Mouse (Mus musculus): ENCODE measurements at regions not wholly inside any gene's neighbourhood (a gene's known extent, or its start where the extent isn't known, plus 50 kb on each side); places are given as distances from the start of the nearest gene placed in this dataset.

- Histone ChIP-seq H3K4me2 (ENCODE audit: low read depth, low read length) (no peak overlapping the region), H3K27me3 (ENCODE audit: control insufficient read depth, insufficient read depth, low read length) (no peaks in the 10 kb centered on the region), H3K27ac (ENCODE audit: low read depth, low read length) (no peak overlapping the region), H3K36me3 (ENCODE audit: control insufficient read depth, insufficient read depth, low read length) (no peaks in the 10 kb centered on the region), H3K9me3 (ENCODE audit: control insufficient read depth, low read length) (no peaks in the 10 kb centered on the region), H3K4me1 (ENCODE audit: control insufficient read depth, insufficient read depth, low read length) (0 out of 2 replicates have a peak, but pooled peaks cover 7% of the 10 kb centered on the region), H3K4me3 (ENCODE audit: low read depth, low read length) (no peak overlapping the region), H3K9ac (replicated peaks; ENCODE audit: low read depth, low read length) (no peak overlapping the region)
- 86% methylated on average over 15 of the region's 15 CpGs for WGBS
- ATAC-seq (ENCODE audit: low read depth), result no peak
These were observed 194.7 kb downstream of the Ackr3 start for GRCm38 (mm10) chr1:90398396-90398975.

- peak; percentile 83; the same call in 1 of the 2 replicates for ATAC-seq (ENCODE audit: low read depth)
- no peak overlapping the region for H3K27ac ChIP-seq (ENCODE audit: low read depth, low read length)
- WGBS, result 53% methylated on average over 6 of the region's 6 CpGs
These were observed 199.3 kb downstream of the Ackr3 start for GRCm38 (mm10) chr1:90403057-90403456.

GRCm38 (mm10) chr1:90404717-90405487 lies 197.9 kb upstream of the Cops8 start:
- H3K9me3 ChIP-seq (ENCODE audit: control insufficient read depth, low read length), result no peaks in the 10 kb centered on the region
- H3K4me3 ChIP-seq (ENCODE audit: low read depth, low read length), result no peak overlapping the region
- no peak overlapping the region for H3K27ac ChIP-seq (ENCODE audit: low read depth, low read length)
- no peaks in the 10 kb centered on the region for H3K36me3 ChIP-seq (ENCODE audit: control insufficient read depth, insufficient read depth, low read length)
- 35% methylated on average over 6 of the region's 6 CpGs for WGBS
- ATAC-seq (ENCODE audit: low read depth), result no peak
- no peak overlapping the region for H3K4me2 ChIP-seq (ENCODE audit: low read depth, low read length)
- H3K9ac ChIP-seq (replicated peaks; ENCODE audit: low read depth, low read length), result no peak overlapping the region
- H3K27me3 ChIP-seq (ENCODE audit: control insufficient read depth, insufficient read depth, low read length), result no peaks in the 10 kb centered on the region
- no peaks in the 10 kb centered on the region for H3K4me1 ChIP-seq (ENCODE audit: control insufficient read depth, insufficient read depth, low read length)

More at GRCm38 (mm10) chr1:90403057-90403456, 199.3 kb downstream of the Ackr3 start:
- Histone ChIP-seq H3K4me1 (ENCODE audit: control insufficient read depth, insufficient read depth, low read length) (no peaks in the 10 kb centered on the region), H3K9ac (replicated peaks; ENCODE audit: low read depth, low read length) (no peak overlapping the region), H3K4me3 (ENCODE audit: low read depth, low read length) (no peak overlapping the region), H3K9me3 (ENCODE audit: control insufficient read depth, low read length) (no peaks in the 10 kb centered on the region), H3K36me3 (ENCODE audit: control insufficient read depth, insufficient read depth, low read length) (no peaks in the 10 kb centered on the region), H3K27me3 (ENCODE audit: control insufficient read depth, insufficient read depth, low read length) (no peaks in the 10 kb centered on the region), H3K4me2 (ENCODE audit: low read depth, low read length) (no peak overlapping the region)

- no peak overlapping the region for H3K4me2 ChIP-seq (ENCODE audit: low read depth, low read length)
These were observed 196.1 kb upstream of the Cops8 start for GRCm38 (mm10) chr1:90406663-90407062.

GRCm38 (mm10) chr1:90408504-90409215 lies 194.1 kb upstream of the Cops8 start:
- 82% methylated on average over 16 of the region's 16 CpGs for WGBS
- no peaks in the 10 kb centered on the region for H3K9me3 ChIP-seq (ENCODE audit: control insufficient read depth, low read length)

More at GRCm38 (mm10) chr1:90406663-90407062, 196.1 kb upstream of the Cops8 start:
- no peak for ATAC-seq (ENCODE audit: low read depth)
- Histone ChIP-seq H3K27me3 (ENCODE audit: control insufficient read depth, insufficient read depth, low read length) (no peaks in the 10 kb centered on the region), H3K27ac (ENCODE audit: low read depth, low read length) (no peak overlapping the region), H3K4me3 (ENCODE audit: low read depth, low read length) (no peak overlapping the region), H3K4me1 (ENCODE audit: control insufficient read depth, insufficient read depth, low read length) (no peaks in the 10 kb centered on the region), H3K9ac (replicated peaks; ENCODE audit: low read depth, low read length) (no peak overlapping the region), H3K9me3 (ENCODE audit: control insufficient read depth, low read length) (no peaks in the 10 kb centered on the region), H3K36me3 (ENCODE audit: control insufficient read depth, insufficient read depth, low read length) (no peaks in the 10 kb centered on the region)
- 90% methylated on average over 6 of the region's 6 CpGs for WGBS

GRCm38 (mm10) chr1:90409236-90409635 lies 193.5 kb upstream of the Cops8 start:
- Histone ChIP-seq H3K4me3 (ENCODE audit: low read depth, low read length) (no peak overlapping the region), H3K4me1 (ENCODE audit: control insufficient read depth, insufficient read depth, low read length) (no peaks in the 10 kb centered on the region)

More at GRCm38 (mm10) chr1:90408504-90409215, 194.1 kb upstream of the Cops8 start:
- Histone ChIP-seq H3K4me1 (ENCODE audit: control insufficient read depth, insufficient read depth, low read length) (no peaks in the 10 kb centered on the region), H3K4me3 (ENCODE audit: low read depth, low read length) (no peak overlapping the region), H3K4me2 (ENCODE audit: low read depth, low read length) (no peak overlapping the region), H3K36me3 (ENCODE audit: control insufficient read depth, insufficient read depth, low read length) (no peaks in the 10 kb centered on the region), H3K27me3 (ENCODE audit: control insufficient read depth, insufficient read depth, low read length) (no peaks in the 10 kb centered on the region), H3K9ac (replicated peaks; ENCODE audit: low read depth, low read length) (no peak overlapping the region), H3K27ac (ENCODE audit: low read depth, low read length) (no peak overlapping the region)
- no peak for ATAC-seq (ENCODE audit: low read depth)

GRCm38 (mm10) chr1:90412511-90413045 lies 190.2 kb upstream of the Cops8 start:
- no peaks in the 10 kb centered on the region for H3K27me3 ChIP-seq (ENCODE audit: control insufficient read depth, insufficient read depth, low read length)
- ATAC-seq (ENCODE audit: low read depth), result no peak
- H3K36me3 ChIP-seq (ENCODE audit: control insufficient read depth, insufficient read depth, low read length), result no peaks in the 10 kb centered on the region
- WGBS, result 62% methylated on average over 9 of the region's 9 CpGs
- H3K4me1 ChIP-seq (ENCODE audit: control insufficient read depth, insufficient read depth, low read length), result no peaks in the 10 kb centered on the region
- no peak overlapping the region for H3K4me2 ChIP-seq (ENCODE audit: low read depth, low read length)
- no peak overlapping the region for H3K9ac ChIP-seq (replicated peaks; ENCODE audit: low read depth, low read length)
- no peak overlapping the region for H3K27ac ChIP-seq (ENCODE audit: low read depth, low read length)
- no peak overlapping the region for H3K4me3 ChIP-seq (ENCODE audit: low read depth, low read length)
- no peaks in the 10 kb centered on the region for H3K9me3 ChIP-seq (ENCODE audit: control insufficient read depth, low read length)

More at GRCm38 (mm10) chr1:90409236-90409635, 193.5 kb upstream of the Cops8 start:
- Histone ChIP-seq H3K27me3 (ENCODE audit: control insufficient read depth, insufficient read depth, low read length) (no peaks in the 10 kb centered on the region), H3K9me3 (ENCODE audit: control insufficient read depth, low read length) (no peaks in the 10 kb centered on the region), H3K27ac (ENCODE audit: low read depth, low read length) (no peak overlapping the region), H3K36me3 (ENCODE audit: control insufficient read depth, insufficient read depth, low read length) (no peaks in the 10 kb centered on the region), H3K9ac (replicated peaks; ENCODE audit: low read depth, low read length) (no peak overlapping the region), H3K4me2 (ENCODE audit: low read depth, low read length) (no peak overlapping the region)
- 86% methylated on average over 3 of the region's 3 CpGs for WGBS
- ATAC-seq (ENCODE audit: low read depth), result no peak

GRCm38 (mm10) chr1:90414751-90415150 lies 188.0 kb upstream of the Cops8 start:
- no peaks in the 10 kb centered on the region for H3K36me3 ChIP-seq (ENCODE audit: control insufficient read depth, insufficient read depth, low read length)

More at GRCm38 (mm10) chr1:90414751-90415150, 188.0 kb upstream of the Cops8 start:
- Histone ChIP-seq H3K27me3 (ENCODE audit: control insufficient read depth, insufficient read depth, low read length) (no peaks in the 10 kb centered on the region), H3K9me3 (ENCODE audit: control insufficient read depth, low read length) (no peaks in the 10 kb centered on the region), H3K9ac (replicated peaks; ENCODE audit: low read depth, low read length) (no peak overlapping the region), H3K4me2 (ENCODE audit: low read depth, low read length) (no peak overlapping the region), H3K27ac (ENCODE audit: low read depth, low read length) (no peak overlapping the region), H3K4me1 (ENCODE audit: control insufficient read depth, insufficient read depth, low read length) (no peaks in the 10 kb centered on the region), H3K4me3 (ENCODE audit: low read depth, low read length) (no peak overlapping the region)
- WGBS, result 95% methylated on average over 4 of the region's 4 CpGs
- no peak for ATAC-seq (ENCODE audit: low read depth)
